Mouse (Mus musculus) embryonic stem cell, embryonic (primary cell): ENCODE measurements around the gene Gm20388.

Source experiments
- CTCF ChIA-PET, 4 experiments: fragments of 300-600 bp in 2 of 4; fragments of 350-600 bp in 2 of 4; sonication (Branson Sonifier 250); formaldehyde crosslinking; loops; one replicate each; lab custom pipeline; 2022; ENCODE audit warnings: inconsistent platforms in 2 of 4; lab: Charles Lee
- POLR2A ChIA-PET, 4 experiments: fragments of 300-600 bp in 2 of 4; fragments of 350-600 bp in 2 of 4; sonication (Branson Sonifier 250); formaldehyde crosslinking; loops; one replicate each; lab custom pipeline; 2022; ENCODE audit warnings: antibody characterized with exemption in 4 of 4, inconsistent platforms in 1 of 4; lab: Charles Lee

Gm20388 gene

DNA sequence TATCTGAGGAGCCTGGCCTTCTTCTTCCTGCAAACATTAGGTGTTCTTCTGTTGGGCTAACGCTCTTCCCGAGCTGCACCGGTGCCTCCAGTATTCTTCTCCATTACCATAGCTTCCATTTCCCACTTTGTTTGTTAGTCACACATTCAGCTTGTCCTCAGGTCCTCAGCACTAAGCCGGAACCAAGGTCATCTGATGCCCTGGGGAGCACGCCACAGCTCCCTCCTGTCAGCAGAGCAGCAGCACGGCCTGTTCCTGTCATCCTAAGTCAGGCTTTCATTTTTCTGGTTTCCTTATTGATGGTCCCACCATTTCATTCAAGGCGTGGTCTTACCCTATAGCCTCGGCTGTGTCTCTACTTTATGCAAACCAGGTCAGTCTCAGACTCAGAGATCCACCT is 3477.2 kb downstream of the Gm20388 start:
- ChIA-PET POLR2A (interaction anchor here in 2 of 4 experiments (0.8 to 1.9 kb wide), 4 partner anchors 14 to 892 kb away, joined by 3 to 8 read pairs (median 4); partner anchors contain the start of gene Tcf25 (in 2 of the 2)), CTCF (interaction anchor here in 2 of 4 experiments (0.7 to 1.6 kb wide), 4 partner anchors 18 to 35 kb away, joined by 3 to 5 read pairs (median 3); partner anchors contain the start of gene Mc1r (in 2 of the 2))

DNA sequence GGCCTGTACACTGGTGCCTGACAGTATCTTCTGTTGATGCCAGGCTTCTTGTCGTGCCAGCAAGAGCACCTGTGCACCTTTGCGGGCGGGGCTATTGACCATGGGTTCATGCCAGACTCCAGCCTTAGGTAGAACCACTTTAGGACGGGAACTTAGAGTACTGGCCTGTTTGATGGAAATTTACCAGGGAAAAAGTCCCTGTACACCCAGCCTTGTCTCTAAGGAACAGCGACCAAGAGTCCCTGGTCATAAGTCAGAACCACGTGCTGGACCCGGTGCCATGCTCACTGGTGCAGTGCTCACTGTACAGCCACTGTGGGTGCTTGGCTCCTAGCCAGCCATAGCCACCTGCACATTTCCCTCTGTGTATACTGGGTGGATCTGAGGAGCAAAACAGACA is 3478.4 kb downstream of the Gm20388 start:
- ChIA-PET POLR2A (interaction anchor here in 2 of 4 experiments (0.6 to 1.2 kb wide), 5 partner anchors 13 to 277 kb away, joined by 3 read pairs; partner anchors contain the start of gene Tcf25 (in 1 of the 2)), CTCF (interaction anchor here in 3 of 4 experiments (0.9 to 2.3 kb wide), 4 partner anchors 18 to 54 kb away, joined by 3 to 7 read pairs (median 3); partner anchors contain the start of gene Mc1r (in 1 of the 3))

DNA sequence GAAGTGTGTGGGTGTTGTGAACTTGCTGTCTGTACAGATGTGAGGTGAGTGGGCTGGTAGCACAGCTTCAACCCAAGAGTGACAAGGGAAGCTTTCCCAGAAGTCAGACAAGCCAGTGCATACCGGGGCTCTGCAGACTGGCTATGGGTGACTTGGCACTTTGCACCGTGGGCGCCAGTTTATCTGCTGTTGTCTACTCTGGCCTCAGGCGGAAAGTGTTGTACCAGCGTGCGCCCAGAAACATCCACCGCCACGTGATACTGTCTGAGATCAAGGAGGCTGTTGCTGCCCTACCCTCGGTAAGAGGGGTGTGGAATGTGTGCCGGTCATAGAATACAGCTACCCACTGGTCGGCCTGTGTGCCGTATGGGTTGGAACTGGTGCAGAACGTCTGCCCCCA is 3487.7 kb downstream of the Gm20388 start:
- ChIA-PET CTCF (interaction anchor here (0.8 to 2.0 kb wide), 11 partner anchors 8 to 45 kb away, joined by 3 to 18 read pairs (median 4); partner anchors contain the start of gene Mc1r (in 4 of the 4)), POLR2A (interaction anchor here in 3 of 4 experiments (1.0 to 2.5 kb wide), 14 partner anchors 8 to 818 kb away, joined by 3 to 14 read pairs (median 4); partner anchors contain the start of genes Mc1r (in 2 of the 3) and Tcf25 (in 1 of the 3))

DNA sequence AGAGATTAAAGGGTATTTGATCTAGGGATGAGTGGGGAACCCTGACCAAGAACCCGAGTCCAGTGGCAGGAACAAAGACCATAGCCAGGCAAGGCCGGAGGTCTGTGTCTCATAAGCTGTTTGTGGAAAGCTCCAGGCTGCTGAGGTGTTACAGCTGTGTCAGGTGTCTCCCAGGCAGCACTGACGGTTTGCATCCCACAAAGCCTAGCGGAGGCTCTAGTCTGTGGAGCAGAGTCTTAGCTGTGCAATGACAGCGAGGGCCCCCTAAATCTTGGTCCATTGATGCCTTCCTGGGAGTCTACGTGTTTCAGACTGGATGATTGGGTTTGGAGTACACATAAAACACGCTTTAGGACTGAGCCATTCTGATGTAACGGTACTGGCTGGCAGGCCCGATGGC is 3491.3 kb downstream of the Gm20388 start:
- ChIA-PET CTCF (interaction anchor here in 1 of 4 experiments (1.1 kb wide), 1 partner anchor 17 kb away, joined by 4 read pairs; no protein-coding TSS in a partner anchor), POLR2A (no interaction called here)

DNA sequence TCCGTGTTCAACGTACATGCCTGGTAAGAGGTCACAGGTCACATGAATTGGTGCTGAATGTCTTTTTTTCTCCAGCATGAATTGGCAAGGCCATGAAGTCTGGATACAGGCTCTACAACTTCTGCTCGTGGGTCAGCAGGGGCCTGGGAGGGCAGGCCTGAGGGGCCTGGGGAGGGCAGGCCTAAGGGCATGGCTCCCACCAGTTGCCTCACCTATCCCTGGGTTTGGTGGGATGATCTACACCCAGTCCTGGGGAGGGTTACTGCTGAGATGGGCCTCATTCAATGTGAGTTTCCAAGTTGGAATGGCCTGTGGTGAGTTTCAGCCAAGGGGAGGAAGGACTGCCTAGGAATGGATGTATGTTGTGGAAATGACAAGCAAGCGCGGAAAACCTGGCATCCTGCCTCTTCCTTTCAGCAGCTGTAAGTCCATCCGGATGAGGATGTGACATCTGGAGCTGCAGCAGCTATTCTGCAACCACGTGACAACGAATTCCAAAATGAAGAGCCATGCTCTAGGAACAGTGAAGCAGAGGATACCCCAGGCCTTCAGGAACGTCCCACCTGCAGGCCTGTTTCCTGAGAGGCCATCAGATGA is 3492.2 kb downstream of the Gm20388 start:
- ChIA-PET CTCF (interaction anchor here in 1 of 4 experiments (0.7 kb wide), 1 partner anchor 104 kb away, joined by 3 read pairs; no protein-coding TSS in a partner anchor), POLR2A (interaction anchor here in 2 of 4 experiments (1.0 to 2.5 kb wide), 7 partner anchors 10 to 29 kb away, joined by 3 to 24 read pairs (median 7); partner anchors contain the start of gene Tcf25 (in 1 of the 2))

DNA sequence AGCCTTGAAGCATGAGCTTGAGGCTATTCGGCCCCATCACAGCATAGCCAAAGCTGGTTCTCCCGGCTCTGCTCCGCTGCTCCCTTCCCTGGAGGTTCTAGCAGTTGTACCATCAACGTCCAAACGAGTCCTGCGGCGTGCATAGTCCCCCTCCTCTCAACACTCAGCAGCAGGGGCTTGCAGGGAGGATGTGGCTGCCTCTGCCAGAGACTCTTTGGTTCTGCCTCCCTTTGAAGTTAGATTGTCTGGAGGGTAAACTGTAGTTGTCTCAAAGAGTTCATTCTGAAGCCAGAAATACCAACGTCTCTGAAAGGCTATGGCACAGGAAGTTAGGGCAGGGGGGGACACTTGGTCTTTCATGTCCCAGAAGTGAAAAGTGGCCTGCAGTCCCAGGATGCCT is 3493.9 kb downstream of the Gm20388 start:
- ChIA-PET CTCF (interaction anchor here in 1 of 4 experiments (1.4 kb wide), 1 partner anchor 19 kb away, joined by 4 read pairs; no protein-coding TSS in a partner anchor), POLR2A (interaction anchor here in 1 of 4 experiments (1.8 to 2.5 kb wide), 3 partner anchors 13 to 31 kb away, joined by 7 to 15 read pairs (median 7); partner anchors contain the start of gene Tcf25)

DNA sequence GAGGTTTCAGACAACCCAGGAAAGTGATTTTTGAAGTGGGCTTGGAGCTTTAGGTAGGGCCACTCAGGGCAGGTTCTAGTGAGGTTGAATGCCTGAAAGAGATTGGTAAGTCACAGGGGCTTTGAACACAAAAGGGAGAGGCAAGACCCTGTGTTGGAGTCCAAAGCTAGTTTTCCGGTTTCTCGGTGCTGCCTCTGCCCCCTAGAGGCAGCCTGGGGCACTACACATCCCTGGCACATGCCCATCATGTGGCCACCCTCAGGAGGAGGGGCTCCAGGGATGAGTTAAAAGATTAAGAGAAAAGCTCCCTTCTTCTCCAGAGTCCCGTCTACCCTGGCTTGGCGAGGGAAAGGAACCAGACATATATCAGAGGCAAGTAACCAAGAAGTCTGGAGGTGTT is 3496.1 kb downstream of the Gm20388 start, which contains the start of gene Mc1r:
Gene Mc1r, plus strand, starts transcription at position 322 of the 400 bp plus-strand sequence.
- CTCF ChIA-PET: interaction anchor here (0.6 to 2.9 kb wide), 99 partner anchors 8 to 1875 kb away, joined by 3 to 29 read pairs (median 4); partner anchors contain the start of genes Dbndd1 (in 3 of the 4), Chmp1a (in 2 of the 4), Spata2l (in 2 of the 4) and Spata33 (in 2 of the 4)

DNA sequence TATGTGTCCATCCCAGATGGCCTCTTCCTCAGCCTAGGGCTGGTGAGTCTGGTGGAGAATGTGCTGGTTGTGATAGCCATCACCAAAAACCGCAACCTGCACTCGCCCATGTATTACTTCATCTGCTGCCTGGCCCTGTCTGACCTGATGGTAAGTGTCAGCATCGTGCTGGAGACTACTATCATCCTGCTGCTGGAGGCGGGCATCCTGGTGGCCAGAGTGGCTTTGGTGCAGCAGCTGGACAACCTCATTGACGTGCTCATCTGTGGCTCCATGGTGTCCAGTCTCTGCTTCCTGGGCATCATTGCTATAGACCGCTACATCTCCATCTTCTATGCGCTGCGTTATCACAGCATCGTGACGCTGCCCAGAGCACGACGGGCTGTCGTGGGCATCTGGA is 3497.0 kb downstream of the Gm20388 start:
- ChIA-PET CTCF (interaction anchor here (0.7 to 2.9 kb wide), 38 partner anchors 8 to 300 kb away, joined by 3 to 29 read pairs (median 4); partner anchors contain the start of genes Chmp1a (in 2 of the 4), Spata33 (in 2 of the 4), Dbndd1 (in 1 of the 4) and Spata2l (in 1 of the 4)), POLR2A (interaction anchor here in 2 of 4 experiments (0.9 to 3.7 kb wide), 19 partner anchors 10 to 125 kb away, joined by 3 to 17 read pairs (median 4); partner anchors contain the start of gene Tcf25 (in 2 of the 2))

More for the DNA sequence above, 3496.1 kb downstream of the Gm20388 start, which contains the start of gene Mc1r:
- POLR2A ChIA-PET: interaction anchor here in 3 of 4 experiments (0.5 to 3.7 kb wide), 37 partner anchors 9 to 795 kb away, joined by 3 to 17 read pairs (median 4); partner anchors contain the start of genes Tcf25 (in 2 of the 3), Afg3l1 (in 1 of the 3), Chmp1a (in 1 of the 3) and Spata33 (in 1 of the 3)

DNA sequence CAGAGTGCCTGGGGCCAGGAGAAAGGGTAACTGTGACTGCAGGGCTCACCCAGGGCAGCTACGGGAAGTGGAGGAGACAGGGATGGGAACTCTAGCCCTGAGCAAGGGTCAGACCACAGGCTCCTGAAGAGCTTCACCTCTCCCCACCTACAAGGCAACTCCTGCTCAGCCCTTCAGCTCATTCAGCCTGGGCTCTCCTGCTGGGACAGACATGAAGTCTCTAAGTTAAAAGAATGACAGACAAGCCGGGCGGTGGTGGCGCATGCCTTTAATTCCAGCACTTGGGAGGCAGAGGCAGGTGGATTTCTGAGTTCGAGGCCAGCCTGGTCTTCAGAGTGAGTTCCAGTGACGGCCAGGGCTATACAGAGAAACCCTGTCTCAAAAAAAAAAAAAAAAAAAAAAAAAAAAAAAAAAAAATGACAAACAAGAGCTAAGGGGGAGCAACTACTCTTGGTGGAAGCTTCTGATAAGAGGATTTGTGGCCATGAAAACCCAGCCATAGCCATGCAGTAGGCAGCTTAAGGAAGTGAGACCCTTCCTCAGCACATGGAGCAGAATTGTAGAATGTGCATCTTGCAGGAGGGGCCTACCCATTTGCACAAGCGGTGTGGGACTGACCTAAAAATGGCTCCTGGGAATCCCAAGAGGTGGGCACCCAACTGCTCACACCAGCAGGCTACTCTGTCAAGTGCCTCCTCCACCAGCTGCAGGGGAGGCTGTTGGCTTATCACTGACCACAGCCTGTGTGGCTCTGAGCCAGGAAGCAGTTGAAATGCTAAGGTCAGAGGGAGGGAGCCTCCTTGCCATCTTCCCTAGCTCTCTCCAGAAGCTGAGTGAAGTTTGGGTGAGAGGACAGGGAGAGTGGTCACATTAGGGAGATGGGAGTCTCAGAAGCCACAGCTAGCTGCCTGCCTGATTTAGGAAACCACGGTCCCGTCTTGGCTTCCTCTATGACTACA is 3498.2 kb downstream of the Gm20388 start:
- ChIA-PET POLR2A (interaction anchor here in 3 of 4 experiments (0.6 to 3.7 kb wide), 12 partner anchors 11 to 267 kb away, joined by 3 to 17 read pairs (median 4); partner anchors contain the start of gene Tcf25 (in 2 of the 3)), CTCF (interaction anchor here in 3 of 4 experiments (0.6 to 2.8 kb wide), 7 partner anchors 9 to 302 kb away, joined by 3 to 13 read pairs (median 4); no protein-coding TSS in a partner anchor)

DNA sequence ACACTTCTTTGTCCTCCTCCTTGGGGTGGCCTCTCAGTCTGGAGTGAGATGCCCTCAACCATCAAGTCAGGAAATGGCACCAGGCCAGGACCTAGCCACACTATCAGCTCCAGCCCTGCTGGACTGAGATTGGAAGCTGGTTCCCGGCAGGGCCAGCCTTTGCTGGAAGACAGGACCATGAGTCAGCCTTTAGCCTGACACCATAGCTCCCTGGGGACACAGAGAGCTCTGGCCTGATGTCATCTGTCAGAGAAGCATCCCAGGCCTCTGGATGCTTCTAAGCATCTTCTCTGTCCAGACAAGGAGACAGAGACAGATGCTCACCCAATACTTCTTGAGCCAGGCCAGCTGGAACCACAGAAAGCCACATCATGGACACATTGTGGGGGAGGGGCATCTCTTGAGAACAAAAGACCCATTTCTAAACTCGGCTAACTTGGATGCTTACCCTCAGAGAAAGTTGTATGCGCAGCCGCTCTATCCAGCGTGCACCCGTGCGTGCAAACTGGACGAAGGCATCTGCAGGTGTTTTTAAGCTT is 3499.5 kb downstream of the Gm20388 start:
- POLR2A ChIA-PET: interaction anchor here in 2 of 4 experiments (0.6 to 1.8 kb wide), 13 partner anchors 12 to 1232 kb away, joined by 3 to 5 read pairs (median 3); partner anchors contain the start of gene Tcf25 (in 1 of the 2)
- CTCF ChIA-PET: interaction anchor here (0.6 to 1.7 kb wide), 8 partner anchors 12 to 992 kb away, joined by 3 to 10 read pairs (median 4); partner anchors contain the start of gene Dbndd1 (in 1 of the 4)

DNA sequence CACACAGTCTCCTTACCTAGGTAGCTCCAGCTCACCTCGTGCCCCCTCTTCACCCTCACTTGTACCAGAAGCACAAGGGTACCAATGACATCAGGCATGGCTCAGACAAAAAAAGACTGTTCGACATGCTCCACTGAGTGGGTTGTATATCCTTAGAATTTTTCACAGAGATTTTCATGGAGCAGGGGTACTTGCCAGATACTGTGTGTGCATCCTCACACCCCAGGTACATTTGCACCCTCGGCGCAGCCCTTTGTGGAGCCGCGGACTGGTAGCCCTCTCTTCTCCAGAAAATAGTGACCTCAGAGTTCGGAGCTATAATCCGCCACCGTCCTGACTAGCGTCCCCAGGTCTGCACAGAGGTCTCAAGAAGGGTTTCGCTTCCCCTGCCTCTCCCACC is 3500.1 kb downstream of the Gm20388 start:
- POLR2A ChIA-PET: interaction anchor here in 3 of 4 experiments (0.6 to 1.6 kb wide), 13 partner anchors 12 to 198 kb away, joined by 3 to 5 read pairs (median 3); partner anchors contain the start of genes Chmp1a (in 1 of the 3) and Spata33 (in 1 of the 3)
- CTCF ChIA-PET: interaction anchor here in 2 of 4 experiments (0.6 to 1.1 kb wide), 3 partner anchors 12 to 88 kb away, joined by 4 to 14 read pairs (median 4); no protein-coding TSS in a partner anchor

DNA sequence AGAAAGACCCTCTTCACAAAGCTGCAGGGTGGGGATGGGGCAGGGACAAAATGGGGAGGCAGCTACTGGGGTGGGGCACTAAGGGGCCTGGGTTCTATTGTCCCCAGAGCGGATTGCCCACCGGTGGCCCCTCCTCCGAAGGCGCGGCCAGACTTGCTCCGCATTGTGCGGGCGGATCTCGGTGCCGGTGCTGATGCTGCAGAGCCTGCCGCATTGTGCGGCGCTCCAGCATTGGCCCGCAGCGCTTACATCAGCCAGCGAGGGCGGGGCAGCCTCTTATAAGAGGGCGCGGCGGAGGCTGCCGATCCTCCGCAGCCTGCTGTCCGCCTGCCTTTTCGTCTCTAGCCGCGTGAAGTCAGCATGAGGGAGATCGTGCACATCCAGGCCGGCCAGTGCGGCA is 3500.6 kb downstream of the Gm20388 start, which contains the start of gene Tubb3:
Gene Tubb3, plus strand, starts transcription at position 179 of the 400 bp plus-strand sequence.
- ChIA-PET POLR2A (interaction anchor here in 3 of 4 experiments (0.6 to 2.3 kb wide), 13 partner anchors 34 to 374 kb away, joined by 3 to 11 read pairs (median 3); partner anchors contain the start of genes Chmp1a (in 1 of the 3), Spata33 (in 1 of the 3) and Tcf25 (in 1 of the 3)), CTCF (interaction anchor here in 2 of 4 experiments (0.6 to 1.1 kb wide), 3 partner anchors 11 to 88 kb away, joined by 4 to 14 read pairs (median 4); no protein-coding TSS in a partner anchor)

DNA sequence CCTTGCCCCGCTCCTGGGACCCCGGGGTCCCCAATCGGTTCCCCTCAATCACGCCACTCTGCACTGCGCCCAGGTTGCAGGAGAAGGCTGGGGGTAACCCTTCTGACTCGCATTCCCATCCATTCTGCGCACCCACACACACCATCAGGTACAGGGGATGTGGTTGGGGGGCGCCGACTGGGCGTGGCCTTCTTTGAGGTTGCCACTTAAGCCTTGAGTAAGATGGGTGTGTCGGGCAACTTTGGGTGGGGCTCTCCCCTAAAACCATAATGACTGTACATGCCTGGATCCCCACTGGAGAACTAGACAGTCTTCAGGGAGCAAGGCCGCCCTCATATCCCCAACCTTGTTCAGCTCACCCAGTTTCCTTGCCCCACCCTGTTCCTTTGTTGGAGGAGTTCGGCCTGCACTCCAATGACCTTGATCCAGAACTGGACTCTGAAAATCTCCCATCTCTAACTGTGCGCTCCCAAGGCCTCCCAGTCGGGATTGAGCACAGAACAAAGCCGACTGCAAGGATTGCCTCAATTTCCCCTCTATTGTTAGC is 3501.2 kb downstream of the Gm20388 start:
- CTCF ChIA-PET: interaction anchor here (0.7 to 2.4 kb wide), 14 partner anchors 11 to 166 kb away, joined by 3 to 14 read pairs (median 5); partner anchors contain the start of gene Def8 (in 1 of the 4)

DNA sequence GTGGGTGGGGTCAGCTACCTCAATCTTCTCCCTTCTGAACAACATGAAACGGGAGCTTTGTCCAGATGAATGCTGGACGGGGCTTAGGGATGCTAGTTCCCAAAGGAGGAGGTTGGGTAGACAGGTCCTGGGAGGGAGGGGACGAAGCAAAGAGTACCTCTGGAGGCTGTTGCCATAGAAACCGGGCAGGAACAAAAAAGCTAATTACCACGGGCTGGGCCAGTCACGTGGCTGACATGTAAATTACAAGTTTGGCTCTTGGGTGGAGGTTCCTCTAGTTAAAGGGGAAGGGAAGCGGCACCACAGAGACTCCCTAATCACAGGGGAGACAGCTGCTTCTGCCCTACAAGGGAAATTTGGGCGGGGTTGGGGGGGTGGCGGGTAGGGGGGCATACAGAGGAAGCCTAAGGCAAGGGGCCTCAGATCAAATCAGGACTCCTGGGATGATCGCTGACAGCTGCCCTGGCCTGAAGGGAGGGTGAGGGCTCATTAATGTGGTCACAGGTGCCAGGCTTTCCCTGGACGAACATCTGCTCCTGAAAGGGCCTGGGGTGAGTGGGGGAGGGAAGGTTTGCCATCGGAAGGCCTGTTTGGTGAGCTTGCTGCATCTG is 3502.0 kb downstream of the Gm20388 start:
- CTCF ChIA-PET: interaction anchor here (0.6 to 2.4 kb wide), 20 partner anchors 10 to 1465 kb away, joined by 3 to 14 read pairs (median 4); partner anchors contain the start of gene Def8 (in 1 of the 4)
- POLR2A ChIA-PET: interaction anchor here (0.6 to 2.4 kb wide), 36 partner anchors 9 to 617 kb away, joined by 3 to 12 read pairs (median 4); partner anchors contain the start of genes Tcf25 (in 2 of the 4), Afg3l1 (in 1 of the 4), Def8 (in 1 of the 4) and Spire2 (in 1 of the 4)

More for the DNA sequence above, 3501.2 kb downstream of the Gm20388 start:
- POLR2A ChIA-PET: interaction anchor here in 3 of 4 experiments (0.6 to 2.4 kb wide), 24 partner anchors 10 to 616 kb away, joined by 3 to 12 read pairs (median 4); partner anchors contain the start of genes Afg3l1 (in 1 of the 3), Def8 (in 1 of the 3) and Tcf25 (in 1 of the 3)
